Mouse (Mus musculus): ENCODE results near the gene Hipk4. TPM values are rescaled to one million over a fixed set of nuclear protein-coding genes. Genes with fewer than 3 reads are reported as not detected.

Gene Hipk4
- polyA plus RNA-seq, 1 experiment from 2014 or later: 1.5 TPM

DNA sequence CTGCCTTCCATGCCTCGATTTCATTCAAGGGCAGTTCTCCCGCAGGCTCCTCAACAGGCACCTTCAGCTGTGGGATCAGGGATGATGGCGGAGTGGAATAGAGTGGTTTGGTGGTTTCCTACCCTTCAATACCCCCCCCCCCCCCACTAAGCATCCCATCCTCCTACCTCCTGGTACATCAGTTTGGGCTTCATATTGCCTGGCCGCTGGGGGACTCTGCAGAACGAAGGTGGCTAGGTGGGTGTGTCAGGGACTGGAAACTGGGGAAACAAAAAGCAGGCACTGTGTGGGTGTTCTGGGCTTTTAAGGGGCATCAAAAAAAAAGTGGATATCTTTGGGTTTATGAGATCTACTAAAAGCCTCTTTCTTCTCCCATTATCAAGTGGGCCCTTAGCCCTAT lies 18.9 kb downstream of the Hipk4 start:
- Histone ChIP-seq H3K9ac (ENCODE audit: low read depth, low read length) (peak overlapping the region; percentile 71), H3K27me3 (replicated peaks; ENCODE audit: control insufficient read depth, insufficient read depth, low read length) (no peaks in the 10 kb centered on the region), H3K4me1 (ENCODE audit: control insufficient read depth, insufficient read depth, low read depth, low read length) (peaks cover 7% of the 10 kb centered on the region), H3K27ac (ENCODE audit: low read depth, low read length) (no peak overlapping the region), H3K9me3 (ENCODE audit: control insufficient read depth, low read length) (no peaks in the 10 kb centered on the region), H3K4me3 (ENCODE audit: low read length) (peak overlapping the region; percentile 61), H3K36me3 (ENCODE audit: control insufficient read depth, insufficient read depth, low read length) (peaks cover 13% of the 10 kb centered on the region), H3K4me2 (ENCODE audit: low read length) (peak overlapping the region; percentile 71)
- 65% methylated on average over 5 of the region's 5 CpGs for WGBS
- no peak for ATAC-seq

DNA sequence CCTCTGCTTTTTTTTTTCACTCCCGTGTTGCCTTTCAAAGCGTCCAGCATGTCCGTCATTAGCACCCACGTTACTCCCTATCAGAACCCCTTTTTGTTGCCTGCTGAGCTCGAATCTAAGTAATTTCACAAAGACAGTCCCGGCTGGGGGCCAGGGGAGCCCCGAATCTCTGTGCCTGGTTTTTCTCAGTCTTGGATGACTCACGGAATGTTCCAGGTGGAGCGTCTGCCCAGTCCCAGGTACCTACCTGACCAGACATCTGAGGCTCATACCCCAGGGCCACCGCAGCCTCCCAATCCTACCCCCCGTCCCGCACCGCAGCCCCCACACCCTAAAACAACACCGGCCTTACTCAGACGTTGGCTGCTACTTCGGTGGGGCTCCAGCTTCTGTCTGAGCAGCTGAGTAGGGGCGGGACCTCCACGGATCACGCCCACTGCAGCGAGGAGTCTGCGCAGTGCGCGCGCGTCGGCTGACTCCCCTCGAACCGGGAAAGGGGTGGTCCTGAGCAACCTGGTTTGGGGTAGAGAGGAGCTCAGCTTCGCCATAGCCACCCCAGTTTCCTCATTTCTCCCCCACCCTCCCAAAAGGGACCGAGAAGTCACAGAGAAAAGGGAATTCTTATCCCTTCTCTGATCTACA lies 19.4 kb downstream of the Hipk4 start:
- H3K4me3 ChIP-seq (ENCODE audit: low read length): peak overlapping the region; percentile 61
- peak; percentile 96 for ATAC-seq

DNA sequence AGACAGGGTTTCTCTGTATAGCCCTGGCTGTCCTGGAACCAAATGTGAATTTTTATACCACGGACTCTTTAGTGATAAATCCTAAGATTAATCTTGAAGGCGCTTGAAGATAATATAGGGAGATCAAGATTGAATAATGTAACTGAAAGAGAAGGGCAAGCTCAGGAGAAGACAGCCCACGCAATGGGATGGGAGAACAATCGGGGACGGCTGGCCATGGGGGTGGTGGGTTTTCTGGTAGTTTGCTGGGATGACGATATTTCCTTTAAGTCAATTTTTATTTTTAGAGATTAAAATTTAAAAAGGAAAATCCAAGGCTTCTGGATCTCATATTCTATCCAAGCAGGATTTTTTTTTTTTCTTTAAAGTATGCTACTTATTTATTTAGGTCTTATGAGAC lies 20.0 kb downstream of the Hipk4 start:
- no peak overlapping the region for H3K27ac ChIP-seq (ENCODE audit: low read depth, low read length)

More for the DNA sequence above, 19.4 kb downstream of the Hipk4 start:
- Histone ChIP-seq H3K4me1 (ENCODE audit: control insufficient read depth, insufficient read depth, low read depth, low read length) (peaks cover 7% of the 10 kb centered on the region), H3K9me3 (ENCODE audit: control insufficient read depth, low read length) (no peaks in the 10 kb centered on the region), H3K27me3 (replicated peaks; ENCODE audit: control insufficient read depth, insufficient read depth, low read length) (no peaks in the 10 kb centered on the region), H3K36me3 (ENCODE audit: control insufficient read depth, insufficient read depth, low read length) (peaks cover 7% of the 10 kb centered on the region), H3K4me2 (ENCODE audit: low read length) (peak overlapping the region; percentile 71), H3K9ac (ENCODE audit: low read depth, low read length) (peak overlapping the region; percentile 71), H3K27ac (ENCODE audit: low read depth, low read length) (no peak overlapping the region; the same call in 1 of the 2 replicates)
- 2% methylated on average over 30 of the region's 30 CpGs for WGBS

DNA sequence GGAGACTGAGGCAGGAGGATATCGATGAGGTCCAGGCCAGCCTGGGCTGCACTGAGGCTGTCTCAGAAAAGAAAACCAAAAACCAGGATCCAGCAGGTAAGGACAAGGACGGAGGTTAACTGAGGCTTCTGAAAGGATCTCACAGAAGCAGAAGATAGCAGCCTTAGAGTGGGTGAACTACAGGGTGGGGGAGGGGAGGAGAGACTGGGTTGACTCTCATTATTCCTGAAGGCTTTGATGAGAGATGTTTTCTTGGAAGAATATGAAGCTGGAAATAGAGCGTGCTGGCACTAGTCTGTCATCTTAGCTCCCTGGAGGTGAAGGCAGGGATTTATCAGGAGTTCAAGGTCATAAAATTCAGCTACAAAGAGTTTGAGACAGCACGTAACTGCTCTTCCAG lies 20.8 kb downstream of the Hipk4 start:
- Histone ChIP-seq H3K9ac (ENCODE audit: low read depth, low read length) (no peak overlapping the region), H3K27me3 (replicated peaks; ENCODE audit: control insufficient read depth, insufficient read depth, low read length) (no peaks in the 10 kb centered on the region), H3K4me1 (ENCODE audit: control insufficient read depth, insufficient read depth, low read depth, low read length) (peaks cover 7% of the 10 kb centered on the region), H3K4me3 (ENCODE audit: low read length) (no peak overlapping the region), H3K9me3 (ENCODE audit: control insufficient read depth, low read length) (no peaks in the 10 kb centered on the region), H3K36me3 (ENCODE audit: control insufficient read depth, insufficient read depth, low read length) (peaks cover 6% of the 10 kb centered on the region), H3K4me2 (ENCODE audit: low read length) (no peak overlapping the region), H3K27ac (ENCODE audit: low read depth, low read length) (no peak overlapping the region)
- ATAC-seq: no peak
- 91% methylated on average over 4 of the region's 4 CpGs for WGBS

More for the DNA sequence above, 20.0 kb downstream of the Hipk4 start:
- peaks cover 7% of the 10 kb centered on the region for H3K4me1 ChIP-seq (ENCODE audit: control insufficient read depth, insufficient read depth, low read depth, low read length)
- 46% methylated on average over 6 of the region's 6 CpGs for WGBS
- no peaks in the 10 kb centered on the region for H3K27me3 ChIP-seq (replicated peaks; ENCODE audit: control insufficient read depth, insufficient read depth, low read length)
- peaks cover 6% of the 10 kb centered on the region for H3K36me3 ChIP-seq (ENCODE audit: control insufficient read depth, insufficient read depth, low read length)
- H3K4me3 ChIP-seq (ENCODE audit: low read length): peak overlapping the region; percentile 61
- no peaks in the 10 kb centered on the region for H3K9me3 ChIP-seq (ENCODE audit: control insufficient read depth, low read length)
- H3K9ac ChIP-seq (ENCODE audit: low read depth, low read length): peak overlapping the region; percentile 71
- no peak; the same call in 1 of the 2 replicates for ATAC-seq
- peak overlapping the region; percentile 71 for H3K4me2 ChIP-seq (ENCODE audit: low read length)

DNA sequence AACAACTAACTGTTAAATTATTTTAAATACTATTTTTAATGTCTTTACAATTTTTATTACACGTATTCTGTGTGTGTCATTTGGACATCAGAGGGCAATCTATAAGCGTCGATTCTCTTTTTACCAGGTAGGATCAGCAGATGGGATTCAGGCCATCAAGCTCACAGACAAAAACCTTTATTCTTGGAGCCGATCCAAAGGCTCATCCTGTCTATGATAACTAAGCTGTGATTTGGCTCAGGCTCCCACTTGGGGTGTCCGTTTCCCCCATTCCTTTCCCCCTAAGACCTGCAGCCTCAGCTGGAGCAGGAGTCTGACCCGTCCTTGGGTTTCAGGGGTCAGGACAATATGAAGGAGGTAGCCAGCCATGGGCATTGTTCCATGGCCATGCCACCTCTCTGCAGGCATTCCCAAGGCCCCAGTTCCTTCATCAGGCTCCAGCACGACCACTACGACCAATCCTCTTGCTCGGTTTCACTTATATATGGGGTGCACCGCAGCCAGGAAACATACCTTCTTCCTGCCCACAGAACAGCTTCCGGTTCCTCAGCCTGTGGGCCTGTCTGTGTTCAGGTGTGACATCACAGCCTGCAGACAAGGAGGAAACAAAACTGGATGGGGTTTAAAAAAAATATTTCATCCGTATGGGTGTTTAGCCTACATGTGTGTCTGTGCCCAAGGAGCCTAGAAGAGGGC lies 21.8 kb downstream of the Hipk4 start:
- Histone ChIP-seq H3K4me3 (ENCODE audit: low read length) (no peak overlapping the region), H3K4me2 (ENCODE audit: low read length) (no peak overlapping the region), H3K9ac (ENCODE audit: low read depth, low read length) (no peak overlapping the region; the same call in 1 of the 2 replicates), H3K27ac (ENCODE audit: low read depth, low read length) (no peak overlapping the region), H3K36me3 (ENCODE audit: control insufficient read depth, insufficient read depth, low read length) (no peaks in the 10 kb centered on the region), H3K4me1 (ENCODE audit: control insufficient read depth, insufficient read depth, low read depth, low read length) (peaks cover 7% of the 10 kb centered on the region), H3K9me3 (ENCODE audit: control insufficient read depth, low read length) (no peaks in the 10 kb centered on the region), H3K27me3 (replicated peaks; ENCODE audit: control insufficient read depth, insufficient read depth, low read length) (no peaks in the 10 kb centered on the region)
- 90% methylated on average over 12 of the region's 12 CpGs for WGBS
- no peak for ATAC-seq

DNA sequence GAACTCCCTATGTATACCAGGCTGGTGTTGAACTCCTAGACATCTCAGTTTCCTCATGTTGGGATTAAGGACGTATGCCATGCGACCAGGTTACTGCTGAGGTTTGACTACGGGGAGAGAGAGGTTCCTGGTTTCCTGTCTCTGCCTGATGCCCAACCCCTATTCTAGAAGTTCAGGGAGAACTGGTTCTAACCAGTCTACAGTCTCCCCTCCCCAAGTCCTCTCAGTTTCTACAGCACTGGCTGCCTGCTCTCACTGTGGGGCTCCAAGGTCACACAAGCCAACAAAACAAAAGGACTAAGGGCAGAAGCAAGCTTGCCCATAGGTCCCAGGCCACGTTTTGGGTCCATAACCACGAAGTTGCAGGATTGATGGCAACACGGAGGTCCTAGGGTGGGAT lies 26.5 kb downstream of the Hipk4 start:
- H3K4me3 ChIP-seq (ENCODE audit: low read length): no peak overlapping the region
- no peaks in the 10 kb centered on the region for H3K9me3 ChIP-seq (ENCODE audit: control insufficient read depth, low read length)
- H3K27ac ChIP-seq (ENCODE audit: low read depth, low read length): no peak overlapping the region
- H3K4me2 ChIP-seq (ENCODE audit: low read length): no peak overlapping the region
- peaks cover 10% of the 10 kb centered on the region for H3K4me1 ChIP-seq (ENCODE audit: control insufficient read depth, insufficient read depth, low read depth, low read length)
- no peak for ATAC-seq
- no peaks in the 10 kb centered on the region for H3K36me3 ChIP-seq (ENCODE audit: control insufficient read depth, insufficient read depth, low read length)
- 81% methylated on average over 6 of the region's 6 CpGs for WGBS
- no peaks in the 10 kb centered on the region for H3K27me3 ChIP-seq (replicated peaks; ENCODE audit: control insufficient read depth, insufficient read depth, low read length)
- no peak overlapping the region for H3K9ac ChIP-seq (ENCODE audit: low read depth, low read length)

DNA sequence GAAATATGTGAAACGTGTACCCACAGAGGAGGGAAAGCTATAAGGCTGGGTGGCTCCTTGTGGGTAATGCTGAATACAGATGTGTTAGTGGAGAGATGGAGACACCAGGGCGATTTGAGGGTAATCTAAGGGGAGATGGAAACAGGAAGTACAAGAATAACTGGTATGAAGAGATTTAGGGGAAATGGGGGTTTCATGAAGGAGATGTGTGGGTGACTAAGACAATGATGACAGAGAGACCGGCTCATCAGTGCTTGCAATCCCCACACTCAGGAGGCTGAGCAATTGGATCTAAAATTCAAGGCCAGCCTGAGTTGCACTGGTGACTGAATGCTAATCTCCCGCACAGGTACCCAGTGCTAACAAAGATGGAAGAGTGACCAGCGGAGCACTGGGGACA lies 29.0 kb downstream of the Hipk4 start:
- no peaks in the 10 kb centered on the region for H3K9me3 ChIP-seq (ENCODE audit: control insufficient read depth, low read length)
- H3K4me2 ChIP-seq (ENCODE audit: low read length): peak overlapping the region; percentile 93
- 52% methylated on average over 5 of the region's 5 CpGs for WGBS
- H3K4me3 ChIP-seq (ENCODE audit: low read length): peak overlapping the region; percentile 83
- H3K9ac ChIP-seq (ENCODE audit: low read depth, low read length): peak overlapping the region; percentile 33
- H3K27me3 ChIP-seq (replicated peaks; ENCODE audit: control insufficient read depth, insufficient read depth, low read length): no peaks in the 10 kb centered on the region
- H3K27ac ChIP-seq (ENCODE audit: low read depth, low read length): no peak overlapping the region
- H3K36me3 ChIP-seq (ENCODE audit: control insufficient read depth, insufficient read depth, low read length): no peaks in the 10 kb centered on the region
- ATAC-seq: no peak
- H3K4me1 ChIP-seq (ENCODE audit: control insufficient read depth, insufficient read depth, low read depth, low read length): peaks cover 10% of the 10 kb centered on the region

DNA sequence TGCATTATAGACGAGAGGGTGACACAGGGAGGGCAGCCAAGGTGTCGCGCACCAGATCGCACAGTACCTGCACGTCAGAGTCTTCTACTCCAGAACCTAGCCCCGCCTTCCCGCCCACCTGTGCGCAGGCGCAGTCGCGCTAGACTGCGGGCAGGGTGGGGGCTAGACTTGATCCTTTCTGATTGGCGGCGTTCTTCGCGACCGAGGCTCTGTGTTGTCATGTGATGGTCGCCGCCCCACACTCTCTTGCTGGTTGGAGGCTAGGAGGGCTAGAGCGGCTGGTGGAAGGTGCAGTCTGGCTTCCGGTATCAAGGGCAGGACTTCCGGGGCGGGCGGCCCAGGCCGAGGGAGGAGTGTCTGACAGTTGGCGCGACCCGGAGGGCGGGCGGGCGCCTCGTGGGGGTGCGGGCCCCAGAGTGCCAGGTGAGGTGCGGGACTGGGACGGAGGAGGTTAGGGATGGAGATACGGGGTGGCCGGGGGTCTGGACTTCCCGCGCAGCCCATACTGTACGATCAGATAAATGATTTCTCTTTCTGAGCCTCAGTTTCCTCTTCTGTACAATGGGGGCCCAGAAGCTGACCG lies 30.0 kb downstream of the Hipk4 start, which contains the start of the genes Pld3 and 2310022A10Rik:
Gene Pld3, minus strand, starts transcription at position 288 of the 583 bp plus-strand sequence.
Gene 2310022A10Rik, plus strand, starts transcription at position 303 of the 583 bp plus-strand sequence.
- Histone ChIP-seq H3K9me3 (ENCODE audit: control insufficient read depth, low read length) (no peaks in the 10 kb centered on the region), H3K9ac (ENCODE audit: low read depth, low read length) (peak within 1 kb of the TSS; percentile 87), H3K4me2 (ENCODE audit: low read length) (peak within 1 kb of the TSS; percentile 93), H3K36me3 (ENCODE audit: control insufficient read depth, insufficient read depth, low read length) (no peaks in the 10 kb centered on the region), H3K27me3 (replicated peaks; ENCODE audit: control insufficient read depth, insufficient read depth, low read length) (no peaks in the 10 kb centered on the region), H3K27ac (ENCODE audit: low read depth, low read length) (peak within 1 kb of the TSS; percentile 30), H3K4me1 (ENCODE audit: control insufficient read depth, insufficient read depth, low read depth, low read length) (peaks cover 10% of the 10 kb centered on the region), H3K4me3 (ENCODE audit: low read length) (peak within 1 kb of the TSS; percentile 83)
- peak; percentile 100 for ATAC-seq
- WGBS: under 1% methylated on average over 35 of the region's 41 CpGs

DNA sequence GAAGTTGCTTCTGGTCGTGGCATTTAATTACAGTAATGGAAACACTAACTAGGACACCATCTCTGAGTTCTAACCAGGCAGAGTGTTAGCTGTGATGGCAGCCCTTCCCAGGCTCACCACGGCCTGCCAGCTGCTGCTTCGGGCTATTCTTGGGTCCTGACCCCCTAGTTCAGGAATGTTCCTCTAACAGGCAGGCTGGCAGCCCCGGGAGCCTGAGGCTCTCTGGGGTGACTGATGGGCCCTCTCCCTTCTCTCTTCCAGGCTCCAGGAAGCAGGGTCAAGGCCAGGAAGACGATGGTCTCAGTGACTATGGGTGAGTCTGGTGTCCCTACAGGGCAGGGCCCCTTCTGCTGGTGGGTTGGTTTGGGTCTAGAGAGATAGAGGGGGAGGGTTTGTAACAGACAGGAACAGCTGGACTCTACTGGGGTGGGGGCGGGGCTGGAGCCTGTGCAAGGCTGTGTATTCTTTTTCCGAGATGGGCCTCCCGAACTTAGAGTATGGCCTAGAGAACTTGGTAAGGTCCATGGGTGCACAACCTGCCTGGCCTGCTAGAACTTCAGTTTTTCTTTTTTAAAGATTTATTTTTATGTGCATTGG lies 37.3 kb downstream of the Hipk4 start:
- Histone ChIP-seq H3K36me3 (ENCODE audit: control insufficient read depth, insufficient read depth, low read length) (peaks cover 29% of the 10 kb centered on the region), H3K9ac (ENCODE audit: low read depth, low read length) (no peak overlapping the region)
- 78% methylated on average over 8 of the region's 8 CpGs for WGBS

More for the DNA sequence above, 37.3 kb downstream of the Hipk4 start:
- no peaks in the 10 kb centered on the region for H3K9me3 ChIP-seq (ENCODE audit: control insufficient read depth, low read length)
- ATAC-seq: no peak
- H3K27me3 ChIP-seq (replicated peaks; ENCODE audit: control insufficient read depth, insufficient read depth, low read length): no peaks in the 10 kb centered on the region
- no peak overlapping the region for H3K27ac ChIP-seq (ENCODE audit: low read depth, low read length)
- H3K4me1 ChIP-seq (ENCODE audit: control insufficient read depth, insufficient read depth, low read depth, low read length): no peaks in the 10 kb centered on the region
- H3K4me3 ChIP-seq (ENCODE audit: low read length): no peak overlapping the region
- no peak overlapping the region for H3K4me2 ChIP-seq (ENCODE audit: low read length)

Data from hindbrain, embryonic 16.5 days (tissue).